Mouse (Mus musculus) cortical plate, adult 2 months (tissue): ENCODE measurements around the gene Uqcr11.

Experiments used
- CTCF ChIP-seq: fragments of 200-500 bp; IDR thresholded peaks from 2 replicates; pipeline ENCODE4 v1.5.1; 2011; ENCODE audit warnings: mild to moderate bottlenecking, control low read depth, low read length; ENCODE audit not compliant: insufficient read depth; ENCODE audit errors: extremely low read depth
- POLR2A ChIP-seq: fragments of 200-500 bp; IDR thresholded peaks from 2 replicates; pipeline ENCODE4 v1.6.1; 2011; ENCODE audit warnings: mild to moderate bottlenecking, low read length, control low read depth; ENCODE audit not compliant: insufficient read depth; ENCODE audit errors: extremely low read depth

- TF ChIP-seq CTCF (no peak), POLR2A (no peak)
These were observed 19.1 kb downstream of the Uqcr11 start, which contains the start of gene Mex3d for GRCm38 (mm10) chr10:80387522-80387959.
